Comparison of ENCODE assay signal across 7 mouse cellular contexts in the genomic region with DNA sequence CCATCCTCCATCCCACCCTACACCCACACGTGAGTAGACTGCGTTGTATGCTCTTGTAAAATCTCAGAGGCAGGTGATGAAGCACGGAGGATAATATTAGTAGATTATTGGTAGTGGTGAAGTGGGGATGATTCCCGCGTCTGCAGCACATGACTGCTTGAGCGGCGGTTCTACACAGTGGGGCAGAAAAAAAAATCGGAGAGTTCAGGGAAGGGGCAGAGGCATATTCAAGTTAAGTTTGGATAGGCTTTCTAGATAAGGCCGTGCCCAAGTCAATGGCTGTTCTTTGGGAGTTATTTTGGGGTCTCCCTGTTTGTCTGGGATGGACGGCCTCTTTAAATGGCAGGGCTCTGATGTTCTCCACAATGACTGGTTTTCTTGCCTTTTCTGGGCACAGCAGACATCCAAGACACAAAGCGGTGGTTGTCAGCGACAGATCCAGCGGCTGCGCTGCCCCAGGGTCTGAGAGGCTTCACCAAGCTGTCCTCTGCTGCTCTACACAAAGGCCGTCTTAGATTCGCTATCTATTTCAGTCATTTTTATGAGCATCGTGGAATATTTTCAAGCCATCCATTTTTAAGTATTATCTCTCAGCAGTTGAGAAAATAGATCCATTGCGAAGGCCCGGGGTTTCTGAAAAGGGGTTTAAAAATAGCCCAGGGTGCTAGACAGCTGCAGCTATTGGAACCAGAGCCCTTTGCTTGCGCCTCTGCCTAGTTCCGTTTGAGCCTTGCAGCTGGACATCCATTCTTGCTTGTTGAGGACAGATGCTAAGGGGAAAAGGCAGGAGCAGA.
DNase-seq lines count a peak whose midpoint lies in the region; ATAC-seq lines count a peak whose summit lies in the region.

No protein-coding gene starts in this region.

- peak overlapping the region; percentile 77 for H3K27ac ChIP-seq in forebrain, embryonic 16.5 days (ENCODE audit: low read length)
- 0 out of 2 replicates have a peak overlapping the region, but pooled peaks have one; percentile 24 for H3K27ac ChIP-seq in intestine, embryonic 16.5 days (ENCODE audit: low read length)
- peak overlapping the region; percentile 18; the same call in 1 of the 2 replicates for H3K27ac ChIP-seq in stomach, embryonic 15.5 days

- no peaks in the 10 kb centered on the region for H3K36me3 ChIP-seq in forebrain, embryonic 16.5 days (ENCODE audit: control insufficient read depth, insufficient read depth)
- no peaks in the 10 kb centered on the region for H3K36me3 ChIP-seq in intestine, embryonic 16.5 days (ENCODE audit: control insufficient read depth, insufficient read depth, low read length)
- H3K36me3 ChIP-seq in stomach, embryonic 15.5 days: no peaks in the 10 kb centered on the region

- peaks cover 10% of the 10 kb centered on the region for H3K4me1 ChIP-seq in forebrain, embryonic 16.5 days (replicated peaks; ENCODE audit: control insufficient read depth, insufficient read depth, low read length)
- no peaks in the 10 kb centered on the region; the same call in 1 of the 2 replicates for H3K4me1 ChIP-seq in intestine, embryonic 16.5 days (ENCODE audit: control insufficient read depth, insufficient read depth, low read length)
- no peaks in the 10 kb centered on the region for H3K4me1 ChIP-seq in stomach, embryonic 15.5 days

- WGBS in forebrain, embryonic 16.5 days: 69% methylated on average over 21 of the region's 21 CpGs
- WGBS in intestine, embryonic 16.5 days: 79% methylated on average over 21 of the region's 21 CpGs
- 76% methylated on average over 21 of the region's 21 CpGs for WGBS in stomach, embryonic 15.5 days

- ATAC-seq in forebrain, embryonic 16.5 days: peak; percentile 72
- no peak for ATAC-seq in intestine, embryonic 16.5 days
- ATAC-seq in stomach, embryonic 15.5 days (ENCODE audit: insufficient read depth, low FRiP score, low read depth): no peak
- ATAC-seq in erythroid progenitor cell, adult 5-6 weeks (replicated peaks; ENCODE audit: low FRiP score, poor library complexity, severe bottlenecking): no peak

- no peak overlapping the region for H3K9ac ChIP-seq in forebrain, embryonic 16.5 days (replicated peaks; ENCODE audit: low read depth, low read length)
- H3K9ac ChIP-seq in intestine, embryonic 16.5 days (ENCODE audit: low read depth, low read length): no peak overlapping the region
- H3K9ac ChIP-seq in stomach, embryonic 15.5 days: no peak overlapping the region

- DNase-seq in lung, postnatal 10 days: peak; percentile 40
- DNase-seq in lung, postnatal 14 days: no peak
- DNase-seq in adrenal gland, postnatal 4 days (ENCODE audit: low spot score in 2 of 2): no peak

- H3K4me3 ChIP-seq in forebrain, embryonic 16.5 days (replicated peaks; ENCODE audit: low read length): no peak overlapping the region
- no peak overlapping the region for H3K4me3 ChIP-seq in intestine, embryonic 16.5 days (ENCODE audit: low read length)
- H3K4me3 ChIP-seq in stomach, embryonic 15.5 days (replicated peaks): no peak overlapping the region

- no peak overlapping the region for H3K4me2 ChIP-seq in forebrain, embryonic 16.5 days (ENCODE audit: low read length)
- no peak overlapping the region for H3K4me2 ChIP-seq in intestine, embryonic 16.5 days (ENCODE audit: low read depth, low read length)
- no peak overlapping the region for H3K4me2 ChIP-seq in stomach, embryonic 15.5 days

- H3K27me3 ChIP-seq in forebrain, embryonic 16.5 days (replicated peaks; ENCODE audit: control insufficient read depth, insufficient read depth, low read length): no peaks in the 10 kb centered on the region
- no peaks in the 10 kb centered on the region for H3K27me3 ChIP-seq in intestine, embryonic 16.5 days (replicated peaks; ENCODE audit: control insufficient read depth, insufficient read depth, low read length)
- no peaks in the 10 kb centered on the region for H3K27me3 ChIP-seq in stomach, embryonic 15.5 days (replicated peaks)

- no peaks in the 10 kb centered on the region for H3K9me3 ChIP-seq in forebrain, embryonic 16.5 days (ENCODE audit: control insufficient read depth, low read length)
- H3K9me3 ChIP-seq in intestine, embryonic 16.5 days (ENCODE audit: control insufficient read depth, low read length): no peaks in the 10 kb centered on the region
- no peaks in the 10 kb centered on the region for H3K9me3 ChIP-seq in stomach, embryonic 15.5 days

Comparison
In these comparisons a context has a peak if more than half of its experiments do, and no peak if none do; other contexts are left out.
1. H3K27ac ChIP-seq: peak in every context shown above with its lines; median percentile 77 in forebrain, embryonic 16.5 days; 24 in intestine, embryonic 16.5 days; 18 in stomach, embryonic 15.5 days.